Comparison of ENCODE assay signal across 8 mouse cellular contexts in genomic region chr1:179548220-179548619, GRCm38 (mm10). TPM values are rescaled to one million over a fixed set of nuclear protein-coding genes. Genes with fewer than 3 reads are reported as not detected.
DNase-seq lines count a peak whose midpoint lies in the region; ATAC-seq and TF ChIP-seq lines count a peak whose summit lies in the region.
"Had no signal": no experiment of that assay in that cellular context is flagged by ENCODE, and none has a peak within 500 bp of the region (broad histone marks: within the 10 kb centered on the region; RNA-seq: fewer than 3 reads in every experiment).

No protein-coding gene starts in this region.

- no peak for DNase-seq in hindbrain, embryonic 10.5 days (ENCODE audit: low spot score)
- DNase-seq in hindbrain, embryonic 11.5 days (ENCODE audit: low spot score) = no peak
- no peak for DNase-seq in G1E (ENCODE audit: low spot score)
- DNase-seq in spleen, adult 12 weeks (ENCODE audit: low spot score) = no peak
- no peak for DNase-seq in left cerebral cortex, postnatal 10 days (ENCODE audit: extremely low spot score in 1 of 2, low spot score in 2 of 2)
- DNase-seq: kidney, adult 8-10 months had no signal

- TF ChIP-seq CTCF in G1E (IDR thresholded peaks at IDR 0.05; ENCODE audit: low read depth, low read length) = no peak

- H3K4me2 ChIP-seq in hindbrain, embryonic 11.5 days (replicated peaks; ENCODE audit: low read depth, low read length) = no peak overlapping the region
- H3K4me2 ChIP-seq in embryonic facial prominence, embryonic 13.5 days = peak overlapping the region; percentile 84
- H3K4me2 ChIP-seq in midbrain, embryonic 16.5 days (ENCODE audit: low read length) = peak overlapping the region; percentile 31

- H3K27me3 ChIP-seq in hindbrain, embryonic 10.5 days (ENCODE audit: insufficient read depth, poor library complexity, severe bottlenecking) = no peaks in the 10 kb centered on the region
- H3K27me3 ChIP-seq in hindbrain, embryonic 11.5 days (ENCODE audit: control insufficient read depth, insufficient read depth, low read length) = no peaks in the 10 kb centered on the region
- no peaks in the 10 kb centered on the region for H3K27me3 ChIP-seq in G1E (ENCODE audit: insufficient read depth, low read length)
- no peaks in the 10 kb centered on the region for H3K27me3 ChIP-seq in embryonic facial prominence, embryonic 13.5 days
- no peaks in the 10 kb centered on the region for H3K27me3 ChIP-seq in midbrain, embryonic 16.5 days (ENCODE audit: control insufficient read depth, insufficient read depth, low read depth, low read length)

- peaks cover 36% of the 10 kb centered on the region for H3K4me1 ChIP-seq in hindbrain, embryonic 10.5 days (replicated peaks)
- no peaks in the 10 kb centered on the region; the same call in 1 of the 2 replicates for H3K4me1 ChIP-seq in hindbrain, embryonic 11.5 days (replicated peaks; ENCODE audit: control insufficient read depth, insufficient read depth, low read length)
- peaks cover 72% of the 10 kb centered on the region for H3K4me1 ChIP-seq in G1E (ENCODE audit: insufficient read depth, low read depth, low read length)
- peaks cover 30% of the 10 kb centered on the region for H3K4me1 ChIP-seq in embryonic facial prominence, embryonic 13.5 days
- peaks cover 36% of the 10 kb centered on the region for H3K4me1 ChIP-seq in midbrain, embryonic 16.5 days (ENCODE audit: control insufficient read depth, insufficient read depth, low read length)

- H3K36me3 ChIP-seq in hindbrain, embryonic 10.5 days = no peaks in the 10 kb centered on the region
- H3K36me3 ChIP-seq in hindbrain, embryonic 11.5 days (ENCODE audit: control insufficient read depth, insufficient read depth, low read length) = no peaks in the 10 kb centered on the region
- peaks cover 37% of the 10 kb centered on the region for H3K36me3 ChIP-seq in G1E (replicated peaks)
- no peaks in the 10 kb centered on the region for H3K36me3 ChIP-seq in embryonic facial prominence, embryonic 13.5 days
- H3K36me3 ChIP-seq in midbrain, embryonic 16.5 days (ENCODE audit: control insufficient read depth, insufficient read depth, low read length) = no peaks in the 10 kb centered on the region

- WGBS in hindbrain, embryonic 10.5 days = 72% methylated on average over 11 of the region's 11 CpGs
- 58% methylated on average over 11 of the region's 11 CpGs for WGBS in hindbrain, embryonic 11.5 days
- WGBS in embryonic facial prominence, embryonic 13.5 days = 59% methylated on average over 11 of the region's 11 CpGs
- WGBS in midbrain, embryonic 16.5 days = 80% methylated on average over 11 of the region's 11 CpGs

- intact Hi-C loops in left cerebral cortex, postnatal 10 days (cut with DNase I) = loop anchor here (5.0 to 10.0 kb wide), 2 partner anchors 39 to 67 kb away; no protein-coding TSS in a partner anchor

- ATAC-seq in hindbrain, embryonic 11.5 days (ENCODE audit: low FRiP score) = no peak
- no peak for ATAC-seq in G1E (ENCODE audit: extremely low read depth, insufficient number of reproducible peaks, low FRiP score, poor library complexity, severe bottlenecking)
- ATAC-seq in embryonic facial prominence, embryonic 13.5 days (ENCODE audit: insufficient number of reproducible peaks, insufficient read depth, low FRiP score, low TSS enrichment, low read depth) = no peak
- ATAC-seq in midbrain, embryonic 16.5 days = no peak

- H3K27ac ChIP-seq in hindbrain, embryonic 10.5 days = no peak overlapping the region
- H3K27ac ChIP-seq in hindbrain, embryonic 11.5 days (ENCODE audit: low read depth, low read length) = no peak overlapping the region
- H3K27ac ChIP-seq in embryonic facial prominence, embryonic 13.5 days = no peak overlapping the region
- no peak overlapping the region for H3K27ac ChIP-seq in midbrain, embryonic 16.5 days (ENCODE audit: low read length)

- no peak overlapping the region for H3K9ac ChIP-seq in hindbrain, embryonic 11.5 days (ENCODE audit: low read depth, low read length)
- H3K9ac ChIP-seq in embryonic facial prominence, embryonic 13.5 days = 0 out of 2 replicates have a peak overlapping the region, but pooled peaks have one; percentile 52
- no peak overlapping the region for H3K9ac ChIP-seq in midbrain, embryonic 16.5 days (ENCODE audit: low read depth, low read length)

- H3K9me3 ChIP-seq in hindbrain, embryonic 10.5 days = no peaks in the 10 kb centered on the region
- no peaks in the 10 kb centered on the region for H3K9me3 ChIP-seq in hindbrain, embryonic 11.5 days (ENCODE audit: control insufficient read depth, low read length)
- no peaks in the 10 kb centered on the region for H3K9me3 ChIP-seq in G1E (replicated peaks)
- no peaks in the 10 kb centered on the region for H3K9me3 ChIP-seq in embryonic facial prominence, embryonic 13.5 days
- H3K9me3 ChIP-seq in midbrain, embryonic 16.5 days (replicated peaks; ENCODE audit: control insufficient read depth, low read length, poor library complexity, severe bottlenecking) = no peaks in the 10 kb centered on the region

- peak overlapping the region; percentile 85; the same call in 1 of the 2 replicates for H3K4me3 ChIP-seq in hindbrain, embryonic 10.5 days
- H3K4me3 ChIP-seq in hindbrain, embryonic 11.5 days (ENCODE audit: low read depth, low read length) = no peak overlapping the region
- peak overlapping the region; percentile 68 for H3K4me3 ChIP-seq in G1E (ENCODE audit: low read depth, low read length)
- H3K4me3 ChIP-seq in embryonic facial prominence, embryonic 13.5 days = peak overlapping the region; percentile 2; the same call in 1 of the 2 replicates
- H3K4me3 ChIP-seq in midbrain, embryonic 16.5 days (ENCODE audit: low read depth, low read length) = no peak overlapping the region

RNA-seq across cellular contexts. Expression of gene Cnst, which starts 2.0 kb away (rescaled TPM):
- 21.4 and 21.6 TPM in 2 replicates for polyA plus RNA-seq in hindbrain, embryonic 10.5 days (2016; fragmentation: Nextera tagmentation; extraction: Ambion mirVana)
- 22.6 and 26.8 TPM in 2 replicates for polyA plus RNA-seq in hindbrain, embryonic 11.5 days (2014; fragmentation: Nextera tagmentation; extraction: Ambion mirVana)
- total RNA-seq in G1E (2014; fragmentation: Nextera tagmentation) (27.1 TPM in 2 replicates), G1E (2017) (31.6 and 32.9 TPM in 2 replicates)
- polyA plus RNA-seq in G1E (2012) = 14.4 and 14.6 TPM in 2 replicates
- polyA plus RNA-seq in embryonic facial prominence, embryonic 13.5 days (2015; fragmentation: Nextera tagmentation; extraction: Ambion mirVana) = 17.4 and 21.6 TPM in 2 replicates
- polyA plus RNA-seq in midbrain, embryonic 16.5 days (2015; fragmentation: Nextera tagmentation; extraction: Ambion mirVana) = 27.5 and 29.8 TPM in 2 replicates
- 10 to 100 TPM; 30.6 to 30.8 TPM for total RNA-seq in left cerebral cortex, postnatal 10 days (2021)

RNA-seq across cellular contexts. Expression of gene Tfb2m, which starts 2.2 kb away (rescaled TPM):
- polyA plus RNA-seq in hindbrain, embryonic 10.5 days (2016; fragmentation: Nextera tagmentation; extraction: Ambion mirVana) = 18.2 and 22.0 TPM in 2 replicates
- 26.8 and 31.4 TPM in 2 replicates for polyA plus RNA-seq in hindbrain, embryonic 11.5 days (2014; fragmentation: Nextera tagmentation; extraction: Ambion mirVana)
- total RNA-seq in G1E (2014; fragmentation: Nextera tagmentation) (29.4 and 39.8 TPM in 2 replicates), G1E (2017) (40.5 and 51.9 TPM in 2 replicates)
- polyA plus RNA-seq in G1E (2012) = 9.0 and 9.7 TPM in 2 replicates
- polyA plus RNA-seq in embryonic facial prominence, embryonic 13.5 days (2015; fragmentation: Nextera tagmentation; extraction: Ambion mirVana) = 32.7 and 33.7 TPM in 2 replicates
- 25.2 and 25.7 TPM in 2 replicates for polyA plus RNA-seq in midbrain, embryonic 16.5 days (2015; fragmentation: Nextera tagmentation; extraction: Ambion mirVana)
- 10 to 100 TPM; 27.4 to 28.1 TPM for total RNA-seq in left cerebral cortex, postnatal 10 days (2021)

RNA-seq across cellular contexts. Expression of gene Smyd3, which starts 30.4 kb away (rescaled TPM):
- polyA plus RNA-seq in hindbrain, embryonic 10.5 days (2016; fragmentation: Nextera tagmentation; extraction: Ambion mirVana) = 17.8 and 18.0 TPM in 2 replicates
- polyA plus RNA-seq in hindbrain, embryonic 11.5 days (2014; fragmentation: Nextera tagmentation; extraction: Ambion mirVana) = 14.8 and 16.9 TPM in 2 replicates
- total RNA-seq in G1E (2014; fragmentation: Nextera tagmentation) = 15.8 and 17.1 TPM in 2 replicates
- 18.2 and 19.4 TPM in 2 replicates for total RNA-seq in G1E (2017)
- polyA plus RNA-seq in G1E (2012) = 3.2 and 3.5 TPM in 2 replicates
- polyA plus RNA-seq in embryonic facial prominence, embryonic 13.5 days (2015; fragmentation: Nextera tagmentation; extraction: Ambion mirVana) = 30.1 and 31.4 TPM in 2 replicates
- polyA plus RNA-seq in midbrain, embryonic 16.5 days (2015; fragmentation: Nextera tagmentation; extraction: Ambion mirVana) = 27.0 and 30.6 TPM in 2 replicates
- 10 to 100 TPM; 20.3 to 30.9 TPM for total RNA-seq in left cerebral cortex, postnatal 10 days (2021)

Comparison
In these comparisons a context has a peak if more than half of its experiments do, and no peak if none do; other contexts are left out.
1. H3K4me3 ChIP-seq: peak in hindbrain, embryonic 10.5 days (single experiment), G1E (single experiment) and embryonic facial prominence, embryonic 13.5 days (single experiment); none in hindbrain, embryonic 11.5 days (single experiment) and midbrain, embryonic 16.5 days (single experiment).